Mouse (Mus musculus) erythroblast, embryonic 14.5 days (primary cell): ENCODE measurements around the gene Mapk9.

Experiments
- GATA1 ChIP-seq: IDR thresholded peaks from 2 replicates; pipeline ENCODE4 v1.6.1; 2012; ENCODE audit warnings: low read length, inconsistent platforms, mixed read lengths
- TAL1 ChIP-seq: IDR thresholded peaks from 3 replicates; pipeline ENCODE4 v1.6.1; 2012; ENCODE audit warnings: low read length, inconsistent platforms, mixed read lengths

DNA sequence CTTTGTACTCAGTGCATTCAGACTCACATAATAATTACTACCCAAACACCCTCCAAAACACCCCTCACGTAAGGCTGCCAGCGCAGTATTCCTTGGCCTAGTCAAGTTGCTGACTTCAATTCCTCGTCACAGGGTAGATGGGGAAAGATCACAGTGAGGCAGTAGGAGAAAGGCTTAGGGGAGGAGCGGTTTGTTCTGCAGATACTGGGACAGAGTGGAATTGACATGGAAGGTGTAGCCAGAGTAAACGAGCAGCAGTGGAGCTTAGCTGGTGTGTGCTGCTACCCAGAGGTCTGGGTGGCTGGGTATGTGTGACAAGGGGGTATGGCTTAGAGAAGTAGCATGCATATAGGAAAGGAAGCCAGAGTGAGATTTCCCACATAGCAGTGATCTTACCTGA lies 20.8 kb downstream of the Mapk9 start:
- no peak for TF ChIP-seq TAL1
- TF ChIP-seq GATA1, result no peak
